Mouse (Mus musculus): Measurements from ENCODE around the gene Eif3j1.
"Not testable (repeated sequence)": the region's sequence is repeated elsewhere in the genome, so short reads cannot be mapped to it uniquely, and the experiment has no call there.

Eif3j1 gene

DNA sequence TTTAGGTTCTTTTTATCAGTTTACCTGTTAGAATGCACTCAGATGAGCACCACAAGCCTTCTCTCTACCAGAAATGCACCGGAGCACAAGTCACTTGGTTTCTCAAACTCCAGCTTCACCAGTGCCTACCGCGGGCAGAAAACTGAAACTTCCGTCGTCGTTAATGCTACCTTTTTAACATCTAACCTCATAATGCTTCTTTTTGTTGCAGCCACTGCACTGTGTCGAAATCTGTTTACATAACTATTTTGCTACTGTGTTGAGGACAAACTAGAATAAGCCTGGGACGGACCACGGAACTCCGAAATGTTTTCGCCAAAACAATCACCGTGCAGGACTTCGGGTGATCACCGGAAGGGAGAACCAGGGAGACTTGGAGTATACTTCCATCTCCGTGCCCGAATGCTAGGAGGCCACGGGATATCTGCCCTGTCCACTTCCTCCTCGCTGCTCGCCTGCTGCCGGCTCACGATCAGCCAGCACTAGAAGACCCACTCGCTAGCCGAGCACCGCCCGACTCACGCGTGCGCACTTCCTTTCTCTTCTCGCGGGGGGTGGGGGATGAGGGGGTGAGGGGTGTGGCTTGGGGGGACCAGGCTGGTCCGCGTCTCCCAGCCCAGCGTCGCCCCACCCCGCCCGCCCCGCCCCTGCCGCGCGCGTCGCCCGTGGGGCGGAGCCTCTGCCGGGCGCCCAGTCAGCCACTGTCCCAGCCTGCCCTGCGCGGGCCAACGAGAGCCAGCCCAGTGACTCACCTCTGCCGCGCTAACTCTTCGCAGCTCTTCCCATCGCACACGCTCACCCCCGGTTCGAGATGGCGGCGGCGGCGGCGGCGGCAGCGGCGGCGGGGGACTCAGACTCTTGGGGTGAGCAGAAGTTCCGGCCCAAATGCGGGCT, at the start of gene Eif3j1:
Gene Eif3j1, plus strand, starts transcription at position 685 of the 894 bp plus-strand sequence.
- ATAC-seq (ENCODE audit: insufficient number of reproducible peaks, low FRiP score, low TSS enrichment): peak; percentile 94

GRCm38 (mm10) chr2:121995738-121996137, 32.6 kb upstream of the Eif3j1 start:
- ATAC-seq (ENCODE audit: insufficient number of reproducible peaks, low FRiP score, low TSS enrichment): no peak

GRCm38 (mm10) chr2:122008832-122009231, 19.5 kb upstream of the Eif3j1 start:
- no peak for ATAC-seq (ENCODE audit: insufficient number of reproducible peaks, low FRiP score, low TSS enrichment)

DNA sequence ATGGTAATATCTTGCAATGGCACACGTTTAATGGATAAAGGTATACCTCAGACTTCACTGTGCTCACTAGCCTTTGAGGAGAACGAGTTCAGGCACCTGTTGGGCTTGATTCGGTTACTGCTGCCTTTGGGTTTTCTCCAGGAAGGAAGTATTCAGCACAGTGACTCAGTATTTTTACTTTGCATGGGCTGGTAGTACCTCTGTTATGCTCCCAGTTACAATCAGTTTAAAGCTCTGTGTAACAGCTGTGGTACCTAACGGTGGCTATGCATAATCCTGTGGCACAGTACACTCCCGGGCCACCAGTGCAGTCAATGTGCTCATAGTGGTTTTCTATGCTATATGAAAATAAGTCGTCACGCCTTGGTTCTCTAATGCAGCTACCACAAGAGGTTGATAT, 16.9 kb upstream of the Eif3j1 start:
- ATAC-seq (ENCODE audit: insufficient number of reproducible peaks, low FRiP score, low TSS enrichment): no peak

GRCm38 (mm10) chr2:122018705-122019104, 9.6 kb upstream of the Eif3j1 start:
- no peak for ATAC-seq (ENCODE audit: insufficient number of reproducible peaks, low FRiP score, low TSS enrichment)

GRCm38 (mm10) chr2:122022284-122022683, 6.1 kb upstream of the Eif3j1 start:
- ATAC-seq (ENCODE audit: insufficient number of reproducible peaks, low FRiP score, low TSS enrichment): no peak

DNA sequence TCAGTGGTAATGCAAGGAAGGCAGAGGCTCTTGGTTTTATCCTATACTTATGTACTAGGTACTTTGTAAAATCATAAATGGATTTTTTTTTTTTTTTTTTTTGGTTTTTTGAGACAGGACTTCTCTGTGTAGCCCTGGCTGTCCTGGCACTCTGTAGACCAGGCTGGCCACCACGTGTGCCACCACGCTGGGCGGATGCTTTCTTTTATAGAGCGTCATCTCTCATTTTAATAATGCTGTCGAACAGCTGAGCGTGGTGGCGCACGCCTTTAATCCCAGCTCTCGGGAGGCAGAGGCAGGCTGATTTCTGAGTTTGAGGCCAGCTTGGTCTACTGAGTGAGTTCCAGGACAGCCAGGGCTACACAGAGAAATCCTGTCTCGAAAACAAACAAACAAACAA, 1.3 kb upstream of the Eif3j1 start:
- ATAC-seq (ENCODE audit: insufficient number of reproducible peaks, low FRiP score, low TSS enrichment): not testable (repeated sequence)

DNA sequence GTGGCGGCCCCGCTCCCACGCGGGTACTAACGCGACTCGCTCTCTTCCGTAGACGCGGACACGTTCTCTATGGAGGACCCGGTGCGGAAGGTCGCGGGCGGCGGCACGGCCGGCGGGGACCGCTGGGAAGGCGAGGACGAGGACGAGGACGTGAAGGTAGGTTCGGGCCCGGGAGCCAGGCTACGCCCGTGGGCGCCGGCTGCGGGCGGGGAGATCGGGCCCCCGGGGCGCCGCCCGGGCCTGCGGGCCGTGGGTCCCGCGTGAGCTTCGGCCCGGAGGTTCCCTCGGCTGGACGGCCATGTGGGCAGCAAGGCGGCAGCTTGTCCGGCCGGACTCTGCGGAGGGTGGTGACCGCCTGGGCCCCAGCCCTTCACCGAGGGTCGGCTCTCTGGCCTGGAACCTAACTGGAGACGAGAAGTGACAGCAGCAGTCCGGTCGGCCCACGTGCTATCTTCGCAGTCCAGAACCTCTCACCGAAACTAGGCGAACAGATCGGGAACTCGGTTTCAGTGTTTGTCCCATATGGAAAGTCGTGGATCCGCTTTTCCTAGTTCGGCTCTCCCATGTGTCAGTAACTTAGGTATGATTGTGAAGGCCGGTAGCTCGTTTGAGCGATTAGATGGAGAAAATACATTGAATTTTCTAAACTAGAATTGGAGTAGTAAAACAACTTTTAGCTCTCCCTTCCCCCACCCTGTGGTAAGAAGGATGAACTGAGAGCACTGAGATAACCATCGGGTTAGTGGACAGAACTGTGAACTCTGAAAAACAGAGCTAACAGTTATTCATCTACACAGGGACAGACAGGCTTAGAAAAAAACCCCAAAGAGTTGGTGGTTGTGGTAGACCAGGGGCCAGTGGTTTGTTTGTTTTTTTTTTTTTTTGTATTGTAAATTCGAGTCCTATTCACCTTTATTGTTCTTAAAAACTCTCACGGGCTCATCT, 682 bp downstream of the Eif3j1 start:
- peak; percentile 70 for ATAC-seq (ENCODE audit: insufficient number of reproducible peaks, low FRiP score, low TSS enrichment)

DNA sequence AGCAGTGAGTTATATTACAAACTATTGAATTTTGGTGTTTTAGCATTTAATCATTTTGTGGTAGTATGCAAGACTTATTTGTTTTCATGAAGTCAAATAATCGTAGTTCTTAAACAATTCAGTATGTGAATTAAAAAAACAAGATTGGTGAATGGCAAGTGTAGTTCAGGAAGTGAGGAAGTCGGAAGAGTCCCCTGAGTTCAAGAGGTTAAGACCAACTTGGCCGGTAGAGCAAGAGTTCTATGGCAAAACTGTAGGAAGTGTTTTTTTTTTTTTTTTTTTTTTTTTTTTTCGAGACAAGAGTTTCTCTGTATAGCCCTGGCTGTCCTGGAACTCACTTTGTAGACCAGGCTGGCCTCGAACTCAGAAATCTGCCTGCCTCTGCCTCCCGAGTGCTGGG, 3.6 kb downstream of the Eif3j1 start:
- no peak for ATAC-seq (ENCODE audit: insufficient number of reproducible peaks, low FRiP score, low TSS enrichment)

DNA sequence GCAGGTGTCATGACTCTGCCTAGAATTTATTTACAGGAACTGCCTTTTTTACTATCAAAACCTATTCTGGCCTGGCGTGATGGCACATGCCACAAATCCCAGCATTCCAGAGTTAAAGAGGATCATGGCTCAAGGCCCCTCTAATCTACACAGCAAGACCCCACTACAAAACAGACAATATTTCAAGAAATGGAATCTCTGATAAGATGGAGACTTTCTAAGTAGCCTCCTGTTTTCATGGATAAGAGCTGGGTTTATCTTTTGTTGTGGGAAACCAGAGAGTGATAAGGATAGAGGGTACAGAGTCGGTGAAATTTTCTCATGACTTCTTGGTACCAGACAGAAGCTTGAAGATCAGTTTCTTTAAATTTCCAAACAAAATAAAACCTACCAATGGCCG, 7.7 kb downstream of the Eif3j1 start:
- no peak for ATAC-seq (ENCODE audit: insufficient number of reproducible peaks, low FRiP score, low TSS enrichment)

- ATAC-seq (ENCODE audit: insufficient number of reproducible peaks, low FRiP score, low TSS enrichment): no peak
Observed at GRCm38 (mm10) chr2:122043926-122044325, 15.6 kb downstream of the Eif3j1 start.

GRCm38 (mm10) chr2:122059365-122060115, 31.2 kb downstream of the Eif3j1 start:
- ATAC-seq (ENCODE audit: insufficient number of reproducible peaks, low FRiP score, low TSS enrichment): no peak

- ATAC-seq (ENCODE audit: insufficient number of reproducible peaks, low FRiP score, low TSS enrichment): no peak
Observed at GRCm38 (mm10) chr2:122065200-122065969, 37.0 kb downstream of the Eif3j1 start.

GRCm38 (mm10) chr2:122066241-122066640, 37.9 kb downstream of the Eif3j1 start:
- ATAC-seq (ENCODE audit: insufficient number of reproducible peaks, low FRiP score, low TSS enrichment): no peak

GRCm38 (mm10) chr2:122069144-122069912, 41.0 kb downstream of the Eif3j1 start:
- ATAC-seq (ENCODE audit: insufficient number of reproducible peaks, low FRiP score, low TSS enrichment): no peak

- ATAC-seq (ENCODE audit: insufficient number of reproducible peaks, low FRiP score, low TSS enrichment): no peak
Observed at GRCm38 (mm10) chr2:122069922-122070321, 41.6 kb downstream of the Eif3j1 start.

- ATAC-seq (ENCODE audit: insufficient number of reproducible peaks, low FRiP score, low TSS enrichment): no peak
Observed at GRCm38 (mm10) chr2:122081728-122082456, 53.5 kb downstream of the Eif3j1 start.

DNA sequence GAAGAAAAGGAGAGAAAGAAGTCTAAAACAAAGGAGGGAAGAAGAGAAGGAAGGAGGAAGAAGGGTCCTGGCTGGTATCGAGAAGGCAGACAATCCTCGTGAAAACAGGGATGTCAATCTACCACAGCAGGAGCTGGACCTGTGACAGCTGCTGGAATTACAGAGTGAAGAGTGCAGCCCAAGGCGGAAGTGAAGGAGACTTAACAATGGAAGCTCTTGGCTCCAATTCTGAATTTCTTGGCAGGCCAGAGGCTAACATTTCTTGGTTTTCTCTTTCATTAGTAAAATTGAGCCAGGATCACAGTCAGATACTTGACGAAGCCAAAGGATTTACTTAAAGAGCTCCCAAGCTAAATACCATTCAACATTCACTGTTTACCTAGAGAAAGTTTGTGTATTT, 58.1 kb downstream of the Eif3j1 start:
- ATAC-seq (ENCODE audit: insufficient number of reproducible peaks, low FRiP score, low TSS enrichment): no peak
